Mouse (Mus musculus) yolk sac, embryonic 10.5 days (tissue): ENCODE measurements around the gene Gstt2.

Experiments used
- DNase-seq: peaks from one replicate; pipeline ENCODE4 v3.0.0-alpha.2; 2017; ENCODE audit warnings: low spot score

The Gstt2 gene

DNA sequence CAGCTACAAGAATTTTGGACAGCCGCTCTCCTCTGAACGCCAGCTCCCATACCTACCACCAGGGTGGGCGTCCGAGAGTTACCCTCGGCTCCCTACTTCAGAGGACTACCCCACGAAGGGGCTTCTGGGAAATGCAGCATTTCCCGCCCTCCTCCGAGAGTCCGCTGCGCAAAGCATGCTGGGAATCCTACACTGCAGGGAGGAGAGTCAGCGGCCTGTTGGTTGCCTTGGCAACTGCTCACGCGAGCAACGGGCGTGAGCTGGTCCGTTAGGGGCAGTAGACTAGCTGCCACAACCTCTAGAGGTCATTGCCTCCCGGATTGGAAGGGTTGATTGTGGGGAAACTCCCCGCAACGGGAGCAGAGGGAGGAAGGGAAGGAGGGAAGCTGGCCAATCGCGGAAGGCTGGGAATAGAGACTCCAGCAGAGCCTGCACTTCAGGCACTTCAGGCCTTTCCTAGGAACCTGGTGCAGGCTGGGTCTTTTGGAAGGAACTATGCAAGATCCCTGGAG, at the start of gene Gstt2:
TSS of gene Gstt2 (minus strand) at position 177 of the 512 bp plus-strand sequence.
- DNase-seq = peak; percentile 98

DNA sequence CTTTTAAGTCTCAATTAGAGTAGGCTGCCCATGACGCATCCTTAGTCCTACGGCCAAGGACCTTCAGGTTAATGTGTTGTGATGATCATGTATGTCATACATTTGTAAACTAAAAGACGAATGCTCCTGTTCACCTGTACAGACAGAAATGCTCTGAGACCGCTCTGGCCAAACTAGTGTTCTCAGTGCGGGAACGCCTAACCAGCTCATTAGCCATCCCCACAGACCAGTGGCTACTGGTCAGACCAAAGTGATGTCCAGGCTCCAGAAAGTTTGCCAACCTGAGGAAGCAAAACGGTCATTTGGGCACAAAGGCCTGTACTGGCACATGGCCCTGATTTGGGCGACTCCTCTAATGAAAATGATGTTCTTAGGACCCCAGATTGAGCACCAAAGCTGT, 47.5 kb upstream of the Gstt2 start:
- DNase-seq = no peak

DNA sequence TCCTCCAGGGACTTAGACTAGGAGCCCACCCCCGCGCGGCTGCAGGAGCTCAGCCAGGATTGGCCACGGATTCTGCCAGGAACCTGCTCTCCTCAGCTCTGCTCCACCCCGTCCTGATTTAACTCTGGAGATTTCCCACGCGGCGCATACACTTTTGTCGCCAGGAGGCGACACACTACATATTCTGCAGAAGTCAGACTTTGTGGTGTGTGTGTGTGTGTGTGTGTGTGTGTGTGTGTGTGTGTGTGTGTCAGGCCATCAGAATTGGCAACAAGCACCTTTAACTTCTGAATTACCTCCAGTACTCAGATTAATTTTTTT, 46.0 kb upstream of the Gstt2 start:
- DNase-seq = peak; percentile 85

DNA sequence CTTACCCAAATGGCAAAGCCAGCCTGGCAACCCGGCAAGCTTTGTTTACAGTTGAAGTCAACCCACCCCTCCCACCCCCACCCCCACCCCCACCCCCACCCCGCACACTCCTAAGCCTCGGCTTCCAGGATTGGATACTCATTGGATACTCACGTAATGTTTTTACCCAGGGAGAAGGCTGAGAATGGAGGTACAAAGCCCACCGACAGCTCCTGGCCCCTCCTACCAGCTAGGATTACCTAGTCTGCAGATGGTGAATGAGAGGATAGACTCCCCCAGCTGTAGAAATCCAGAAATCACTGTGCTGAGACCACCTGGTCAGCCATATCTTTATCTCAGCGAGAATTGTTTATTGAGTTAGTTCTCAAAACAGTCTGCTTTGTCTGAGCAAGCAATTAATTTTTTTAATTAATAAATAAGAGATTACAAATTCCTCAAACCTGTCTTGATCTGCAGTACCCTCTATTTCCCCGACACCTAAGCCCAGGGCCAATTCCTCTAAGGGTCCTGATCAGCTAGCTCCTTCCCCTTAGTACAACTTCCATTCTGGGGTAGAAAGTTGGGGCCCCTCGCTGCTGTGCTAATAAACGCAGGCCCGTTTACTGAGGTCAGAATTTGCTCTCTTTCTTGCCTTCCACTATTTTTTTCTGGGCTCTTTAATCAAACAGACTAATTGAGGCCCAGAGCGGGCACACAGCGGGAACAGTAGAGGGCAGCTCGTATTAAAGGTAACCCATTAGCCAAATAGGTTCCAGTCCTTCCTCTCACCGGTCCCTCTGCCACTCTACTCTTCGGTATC, 45.4 kb upstream of the Gstt2 start:
- no peak for DNase-seq

DNA sequence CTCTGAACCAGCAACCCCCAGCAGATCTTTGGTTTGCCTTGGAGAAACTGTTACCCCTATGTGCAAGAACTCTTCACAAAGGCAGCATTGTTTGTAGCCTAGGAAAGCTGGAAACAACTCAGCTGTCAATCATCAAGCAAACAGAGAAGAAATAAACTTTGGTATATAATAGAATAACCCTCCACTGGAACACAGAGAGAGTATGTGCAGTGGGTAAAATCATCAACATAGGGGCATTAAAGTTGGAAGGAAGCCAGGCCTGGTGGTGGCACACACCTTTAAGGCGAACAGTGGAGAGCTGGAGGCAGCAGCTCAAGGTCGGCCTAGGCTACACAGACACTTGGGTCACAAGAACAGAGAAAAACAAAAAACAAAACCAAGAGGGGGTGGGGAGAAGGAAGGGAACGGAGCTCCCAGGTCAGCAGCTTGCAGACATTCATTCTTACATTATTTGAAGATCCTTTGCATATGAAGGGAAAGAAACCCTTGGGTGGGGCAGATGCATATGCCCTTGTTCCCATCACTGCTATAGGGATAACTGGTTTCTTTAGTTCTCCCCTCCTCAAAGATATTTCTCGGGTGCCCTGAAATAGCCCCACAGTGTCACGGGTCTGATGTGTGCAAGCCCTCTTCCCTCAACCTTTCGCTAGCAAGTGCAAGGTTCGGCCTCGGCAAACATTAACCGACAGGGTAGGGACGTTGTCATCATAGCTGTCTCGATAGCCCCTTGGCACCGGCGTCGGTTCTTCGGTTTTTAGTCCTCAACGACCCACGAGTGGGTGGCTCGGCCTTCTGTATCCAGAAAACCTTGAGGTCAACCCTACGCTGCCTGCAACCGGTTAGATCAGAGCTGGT, 44.6 kb upstream of the Gstt2 start:
- peak; percentile 88 for DNase-seq

DNA sequence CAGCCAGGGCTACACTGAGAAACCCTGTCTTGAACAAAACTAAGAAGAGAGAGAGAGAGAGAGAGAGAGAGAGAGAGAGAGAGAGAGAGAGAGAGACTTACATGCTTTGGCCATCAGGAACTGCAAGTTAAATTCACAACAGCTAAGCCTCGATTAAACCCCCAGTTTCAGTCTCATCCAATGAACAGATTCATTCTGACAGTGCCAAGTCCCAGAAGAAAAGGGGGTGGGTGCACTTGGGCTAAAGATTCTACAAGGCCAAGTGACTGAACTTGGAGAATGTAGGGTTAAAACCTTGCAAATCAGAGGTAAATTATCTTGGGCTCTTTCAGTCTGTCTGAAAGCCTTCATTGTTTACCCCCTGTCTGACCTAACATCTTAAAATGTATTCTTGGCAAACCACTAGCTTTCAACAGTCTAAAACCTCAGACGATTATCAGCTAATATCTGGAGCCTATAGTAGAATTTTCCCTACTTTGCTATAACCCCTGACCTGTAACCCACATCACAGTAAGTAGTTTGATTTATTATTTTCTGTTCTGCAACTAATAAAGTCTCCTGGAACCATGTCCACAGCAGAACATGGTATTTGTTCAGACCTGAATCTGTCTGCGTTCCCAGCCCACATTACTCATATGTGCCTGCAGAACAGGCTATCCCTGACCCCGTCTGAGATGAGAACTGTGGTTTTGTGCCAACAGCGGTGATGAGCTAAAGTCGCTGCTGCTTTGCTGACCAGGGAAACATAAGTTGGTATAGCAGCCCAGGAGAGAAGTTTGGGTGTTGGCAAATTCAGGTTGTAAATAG, 43.8 kb upstream of the Gstt2 start:
- no peak for DNase-seq

- no peak for DNase-seq
Measured at GRCm38 (mm10) chr10:75880351-75880750, 43.1 kb upstream of the Gstt2 start.

- DNase-seq = no peak
Measured at GRCm38 (mm10) chr10:75878836-75879235, 41.6 kb upstream of the Gstt2 start.

DNA sequence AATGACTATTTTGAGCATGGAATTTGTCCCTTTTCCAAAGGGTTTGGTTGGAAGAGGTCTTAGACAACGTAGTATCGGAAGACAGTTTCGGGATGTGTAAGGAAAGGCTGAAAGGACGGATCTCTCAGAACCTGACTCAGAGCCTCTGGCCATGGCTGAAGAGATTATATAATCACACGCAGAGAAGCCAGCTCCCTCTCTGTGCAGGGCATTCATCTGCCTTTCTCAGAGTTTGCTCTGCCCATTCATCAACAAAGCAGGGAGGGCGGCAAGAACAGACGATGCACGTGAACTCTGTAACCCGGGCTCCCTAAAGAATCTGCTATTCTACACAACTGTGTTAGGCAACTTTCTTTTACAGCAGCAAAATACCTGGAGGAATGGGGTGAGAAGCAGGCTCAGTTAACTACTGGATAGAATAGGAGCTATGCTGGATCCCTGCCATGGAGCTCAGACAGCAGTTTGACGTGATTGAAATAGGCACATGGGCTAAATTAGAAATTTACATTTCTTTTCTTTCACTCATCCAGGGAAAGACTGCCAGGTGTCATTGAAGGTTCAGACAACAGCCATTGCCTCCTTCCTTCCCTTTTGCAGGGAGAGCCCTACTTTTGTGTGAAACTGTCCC, 36.4 kb upstream of the Gstt2 start:
- DNase-seq = no peak

DNA sequence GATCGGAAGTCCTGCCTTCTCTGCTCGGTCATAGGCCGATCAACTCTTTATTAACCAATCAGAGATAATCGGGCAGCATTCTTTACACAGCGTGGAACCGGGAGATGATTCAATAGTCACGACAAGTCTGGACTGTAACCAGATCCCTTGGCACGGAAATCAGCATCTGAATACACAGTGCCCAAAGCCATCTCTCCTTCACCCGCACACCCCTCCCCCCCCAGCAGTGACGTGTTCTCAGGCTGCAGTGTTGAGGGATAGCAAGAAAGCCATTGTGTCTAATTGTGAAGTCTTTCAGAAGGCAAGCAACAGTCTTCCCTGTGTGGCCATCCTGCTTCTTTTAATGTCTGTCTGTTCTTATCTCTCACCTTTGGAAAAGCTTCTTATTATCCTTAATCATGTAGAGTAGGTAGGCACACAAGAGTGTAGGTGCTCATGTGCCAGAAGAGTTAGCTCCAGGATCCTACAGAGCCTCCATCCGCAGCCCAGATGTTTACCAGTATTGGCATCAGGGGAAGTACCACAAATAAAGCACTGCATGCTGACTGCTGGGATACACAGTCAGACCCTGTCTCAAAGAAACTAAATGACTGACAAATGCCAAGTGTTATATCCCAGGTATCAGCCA, 35.8 kb upstream of the Gstt2 start:
- peak; percentile 70 for DNase-seq

DNA sequence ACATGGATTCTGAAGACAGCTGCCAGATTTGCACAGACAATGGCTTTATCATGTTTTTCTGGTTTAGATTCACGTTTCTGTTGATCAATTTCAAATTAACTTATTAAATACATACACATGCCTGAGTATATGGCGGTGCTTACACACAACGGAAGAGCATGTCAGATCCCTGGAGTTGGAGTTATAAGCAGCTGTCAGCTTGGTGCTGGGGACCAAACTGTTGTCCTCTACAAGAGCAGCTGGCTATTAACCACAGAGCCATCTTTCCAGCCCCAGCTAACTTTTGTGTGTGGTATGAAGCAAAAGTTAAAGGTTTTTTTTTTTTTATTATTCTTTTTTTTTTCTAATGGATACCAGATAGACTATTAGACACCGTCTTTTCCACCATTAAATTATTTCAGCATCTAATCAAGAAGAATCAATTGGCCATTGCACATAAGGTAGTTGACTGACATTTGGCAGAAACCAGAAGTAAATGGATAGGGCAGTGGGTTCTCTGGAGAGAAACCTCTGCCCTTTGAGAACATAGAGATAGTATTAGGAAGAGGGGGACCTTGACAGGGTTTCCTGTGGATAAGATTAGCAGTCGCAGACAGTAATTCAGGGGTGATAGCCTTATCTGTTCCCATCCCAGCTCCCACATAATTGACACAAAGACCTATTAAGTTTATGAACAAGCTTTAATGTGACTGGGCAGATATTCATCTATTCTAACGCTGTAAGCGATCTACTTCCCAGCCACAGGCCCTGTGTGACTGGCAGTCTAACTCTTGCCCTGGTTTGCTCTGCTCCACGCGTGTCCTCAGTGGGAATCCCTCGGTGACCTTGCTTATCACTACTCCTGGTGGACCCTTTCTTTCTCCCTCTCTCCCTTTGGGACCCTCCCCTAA, 35.0 kb upstream of the Gstt2 start:
- DNase-seq = no peak

DNA sequence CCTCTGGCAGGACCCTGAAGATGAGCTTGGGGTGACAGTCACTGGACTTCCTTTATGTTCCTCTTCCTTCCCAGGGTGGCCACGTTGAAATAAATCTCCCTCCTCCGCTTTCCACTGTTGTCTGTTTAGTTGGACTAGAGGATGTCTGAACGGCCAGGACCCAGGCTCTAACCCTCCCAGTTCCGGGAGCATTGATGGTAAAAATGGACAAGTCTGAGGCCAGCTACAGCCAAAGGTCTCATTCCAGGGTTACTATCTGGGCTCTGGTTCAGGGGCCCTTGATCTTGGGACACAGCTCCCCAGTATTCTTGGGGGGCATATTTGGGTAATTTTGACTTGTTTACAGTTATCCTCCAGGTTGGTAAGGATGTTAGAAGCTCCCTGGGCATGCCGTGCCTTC, 24.4 kb upstream of the Gstt2 start:
- DNase-seq = no peak

GRCm38 (mm10) chr10:75860746-75861145, 23.5 kb upstream of the Gstt2 start:
- no peak for DNase-seq

DNA sequence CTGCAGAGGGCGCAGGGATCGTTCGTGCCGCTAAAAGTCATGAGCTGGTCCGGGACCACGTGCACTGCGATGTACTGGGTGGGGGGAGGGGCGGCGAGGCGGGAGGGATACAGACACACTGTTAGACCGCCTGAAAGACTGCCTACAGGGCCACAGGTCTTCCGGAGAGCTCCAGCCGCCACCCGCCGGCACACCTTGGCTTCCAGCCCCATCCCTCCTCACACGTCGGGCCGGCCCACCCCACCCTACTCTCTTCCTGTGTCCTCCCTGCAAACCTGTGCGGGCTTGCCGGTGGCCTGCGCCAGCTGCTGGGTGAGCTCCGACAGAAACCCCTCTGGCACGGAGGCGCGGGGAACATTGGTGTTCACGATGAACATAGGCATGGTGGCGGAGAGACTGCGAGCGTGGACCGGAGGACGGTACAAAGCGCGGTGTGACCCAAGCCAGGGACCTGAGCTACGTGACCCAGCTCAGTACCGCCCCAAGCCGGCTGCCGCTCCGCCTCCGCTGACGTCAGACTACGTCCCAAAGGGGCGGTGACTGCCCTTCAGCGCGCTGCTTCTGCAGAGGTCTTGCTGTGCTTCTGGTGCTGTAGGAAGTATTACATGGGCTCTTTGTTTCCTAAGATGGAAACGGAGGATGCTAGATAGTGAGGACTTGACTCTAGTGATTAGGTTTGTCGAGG, 22.7 kb upstream of the Gstt2 start, which contains the start of gene Mif:
TSS of gene Mif (minus strand) at position 455 of the 685 bp plus-strand sequence.
- DNase-seq = peak; percentile 92

DNA sequence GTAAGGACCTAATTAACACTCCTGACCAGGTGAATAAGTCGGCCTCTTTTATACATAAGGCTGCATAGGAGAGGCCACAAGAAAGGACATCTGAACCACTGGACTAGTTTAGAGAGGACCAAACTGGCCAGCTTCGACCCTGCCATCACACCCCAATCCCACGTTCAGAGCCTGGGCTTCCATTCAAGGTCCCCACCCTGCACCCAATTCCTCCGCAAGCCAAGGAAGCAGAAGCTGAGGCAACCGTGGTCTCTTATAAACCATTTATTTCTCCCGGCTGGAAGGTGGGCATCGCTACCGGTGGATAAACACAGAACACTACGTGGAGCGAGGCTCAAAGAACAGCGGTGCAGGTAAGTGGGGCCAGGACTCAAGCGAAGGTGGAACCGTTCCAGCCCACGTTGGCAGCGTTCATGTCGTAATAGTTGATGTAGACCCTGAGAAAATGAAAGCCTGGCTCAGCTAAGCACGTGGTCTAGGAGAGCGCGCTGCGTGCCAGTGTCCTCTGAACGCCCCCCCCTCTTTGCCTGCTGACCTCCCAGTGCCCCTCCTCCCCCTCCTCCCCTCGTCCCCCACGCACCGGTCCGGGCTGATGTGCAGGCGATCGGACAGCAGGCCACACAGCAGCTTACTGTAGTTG, 22.0 kb upstream of the Gstt2 start:
- DNase-seq = peak; percentile 83

DNA sequence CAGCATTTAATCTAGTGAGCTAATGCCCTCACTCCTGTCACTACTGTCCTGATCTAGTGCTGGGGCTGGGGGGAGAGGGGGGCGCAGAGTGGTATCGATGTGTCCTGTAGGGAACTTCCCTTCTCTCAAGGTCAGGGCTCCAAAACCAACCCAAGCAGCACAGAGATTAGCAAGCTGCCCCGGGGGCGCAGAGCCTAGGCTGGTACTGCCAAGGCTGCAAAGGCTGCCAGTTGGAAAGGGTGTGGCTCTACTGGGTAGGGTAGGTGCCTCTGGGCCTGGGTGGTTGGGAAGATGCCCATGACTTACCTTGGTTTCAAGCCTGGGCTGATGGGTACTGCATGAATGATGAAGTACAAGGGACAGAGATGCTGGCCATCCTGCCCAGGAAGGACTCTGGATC, 20.4 kb upstream of the Gstt2 start:
- no peak for DNase-seq

- no peak for DNase-seq
Measured at GRCm38 (mm10) chr10:75856976-75857375, 19.8 kb upstream of the Gstt2 start.

GRCm38 (mm10) chr10:75856155-75856907, 19.1 kb upstream of the Gstt2 start:
- DNase-seq = no peak
